Mouse (Mus musculus): ENCODE measurements around the gene Ttl. TPM values are rescaled to one million over a fixed set of nuclear protein-coding genes. Genes with fewer than 3 reads are reported as not detected.

Ttl gene
- polyA plus RNA-seq, 1 experiment, result 6.4 TPM

- Histone ChIP-seq H3K27me3 (ENCODE audit: control insufficient read depth, insufficient read depth, low read length) (no peaks in the 10 kb centered on the region), H3K4me3 (ENCODE audit: control insufficient read depth, insufficient read depth, low read length) (no peak overlapping the region), H3K36me3 (ENCODE audit: control insufficient read depth, insufficient read depth, low read length) (no peaks in the 10 kb centered on the region), H3K27ac (ENCODE audit: control insufficient read depth, insufficient read depth, low read length) (no peak overlapping the region), H3K4me1 (replicated peaks; ENCODE audit: control insufficient read depth, insufficient read depth, low read length) (peaks cover 20% of the 10 kb centered on the region)
- 5% methylated on average over 6 of the region's 6 CpGs for WGBS
- TF ChIP-seq POLR2A (IDR thresholded peaks at IDR 0.05; ENCODE audit: control insufficient read depth, extremely low read depth, insufficient read depth, low read length, poor library complexity) (no peak), CTCF (IDR thresholded peaks at IDR 0.05; ENCODE audit: borderline replicate concordance, control insufficient read depth, extremely low read depth, insufficient read depth, low read length, poor library complexity) (no peak)
- peak; percentile 27 for DNase-seq
Measured at GRCm38 (mm10) chr2:129040567-129040966, 25.2 kb upstream of the Ttl start.

DNA sequence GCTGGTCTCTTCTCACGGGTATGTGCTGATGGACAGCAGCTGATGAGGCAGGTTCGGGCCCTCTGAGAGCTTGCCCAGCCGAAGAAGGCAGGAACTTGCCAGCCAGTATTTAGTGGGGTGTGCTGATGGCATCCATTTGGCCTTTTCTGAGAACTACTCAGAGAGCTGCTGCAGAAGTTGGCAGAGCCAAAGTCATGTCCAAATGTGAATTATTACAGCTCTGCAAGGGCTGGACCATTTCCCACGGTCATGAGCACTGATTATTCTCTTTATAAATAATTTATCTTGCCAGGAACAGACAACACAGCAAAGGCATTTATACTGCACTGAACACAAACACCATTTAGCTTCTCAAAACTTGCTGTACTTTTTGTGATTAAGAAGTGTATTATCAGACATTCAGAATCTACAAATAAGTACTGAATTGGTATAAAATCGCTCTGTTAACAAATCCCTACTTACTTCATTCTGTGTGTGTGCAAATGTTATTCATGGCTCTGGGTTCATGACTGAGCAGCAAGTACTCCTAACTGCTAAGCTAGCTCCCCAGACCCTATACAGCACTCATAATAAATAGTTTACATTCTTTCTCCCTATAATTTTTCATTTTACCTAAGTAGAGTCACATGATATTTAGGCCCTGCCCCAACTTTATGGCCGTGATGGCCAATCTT lies 19.4 kb upstream of the Ttl start:
- no peaks in the 10 kb centered on the region for H3K27me3 ChIP-seq (ENCODE audit: control insufficient read depth, insufficient read depth, low read length)
- no peak overlapping the region for H3K27ac ChIP-seq (ENCODE audit: control insufficient read depth, insufficient read depth, low read length)
- no peak overlapping the region for H3K4me3 ChIP-seq (ENCODE audit: control insufficient read depth, insufficient read depth, low read length)
- no peaks in the 10 kb centered on the region for H3K36me3 ChIP-seq (ENCODE audit: control insufficient read depth, insufficient read depth, low read length)
- DNase-seq, result no peak
- TF ChIP-seq POLR2A (IDR thresholded peaks at IDR 0.05; ENCODE audit: control insufficient read depth, extremely low read depth, insufficient read depth, low read length, poor library complexity) (no peak), CTCF (IDR thresholded peaks at IDR 0.05; ENCODE audit: borderline replicate concordance, control insufficient read depth, extremely low read depth, insufficient read depth, low read length, poor library complexity) (no peak)
- no peaks in the 10 kb centered on the region for H3K4me1 ChIP-seq (replicated peaks; ENCODE audit: control insufficient read depth, insufficient read depth, low read length)
- WGBS, result 87% methylated on average over 6 of the region's 6 CpGs

- H3K27ac ChIP-seq (ENCODE audit: control insufficient read depth, insufficient read depth, low read length), result no peak overlapping the region
- H3K4me3 ChIP-seq (ENCODE audit: control insufficient read depth, insufficient read depth, low read length), result no peak overlapping the region
- no peak for TF ChIP-seq CTCF (IDR thresholded peaks at IDR 0.05; ENCODE audit: borderline replicate concordance, control insufficient read depth, extremely low read depth, insufficient read depth, low read length, poor library complexity)
- TF ChIP-seq POLR2A (IDR thresholded peaks at IDR 0.05; ENCODE audit: control insufficient read depth, extremely low read depth, insufficient read depth, low read length, poor library complexity), result no peak
- 88% methylated on average over 4 of the region's 4 CpGs for WGBS
- no peaks in the 10 kb centered on the region for H3K36me3 ChIP-seq (ENCODE audit: control insufficient read depth, insufficient read depth, low read length)
- H3K27me3 ChIP-seq (ENCODE audit: control insufficient read depth, insufficient read depth, low read length), result no peaks in the 10 kb centered on the region
- no peaks in the 10 kb centered on the region for H3K4me1 ChIP-seq (replicated peaks; ENCODE audit: control insufficient read depth, insufficient read depth, low read length)
- no peak for DNase-seq
Measured at GRCm38 (mm10) chr2:129046846-129047196, 18.9 kb upstream of the Ttl start.

- no peak within 1 kb of the TSS for H3K27ac ChIP-seq (ENCODE audit: control insufficient read depth, insufficient read depth, low read length)
- H3K27me3 ChIP-seq (ENCODE audit: control insufficient read depth, insufficient read depth, low read length), result no peaks in the 10 kb centered on the region
- no peak for TF ChIP-seq CTCF (IDR thresholded peaks at IDR 0.05; ENCODE audit: borderline replicate concordance, control insufficient read depth, extremely low read depth, insufficient read depth, low read length, poor library complexity)
- no peak for TF ChIP-seq POLR2A (IDR thresholded peaks at IDR 0.05; ENCODE audit: control insufficient read depth, extremely low read depth, insufficient read depth, low read length, poor library complexity)
- no peak within 1 kb of the TSS for H3K4me3 ChIP-seq (ENCODE audit: control insufficient read depth, insufficient read depth, low read length)
- H3K4me1 ChIP-seq (replicated peaks; ENCODE audit: control insufficient read depth, insufficient read depth, low read length), result no peaks in the 10 kb centered on the region
- DNase-seq, result no peak
- WGBS, result 91% methylated on average over 8 of the region's 8 CpGs
- H3K36me3 ChIP-seq (ENCODE audit: control insufficient read depth, insufficient read depth, low read length), result no peaks in the 10 kb centered on the region
Measured at GRCm38 (mm10) chr2:129047811-129048210, 17.9 kb upstream of the Ttl start, which contains the start of gene Vinac1. Vinac1 (minus strand) TSS chr2:129048172.

DNA sequence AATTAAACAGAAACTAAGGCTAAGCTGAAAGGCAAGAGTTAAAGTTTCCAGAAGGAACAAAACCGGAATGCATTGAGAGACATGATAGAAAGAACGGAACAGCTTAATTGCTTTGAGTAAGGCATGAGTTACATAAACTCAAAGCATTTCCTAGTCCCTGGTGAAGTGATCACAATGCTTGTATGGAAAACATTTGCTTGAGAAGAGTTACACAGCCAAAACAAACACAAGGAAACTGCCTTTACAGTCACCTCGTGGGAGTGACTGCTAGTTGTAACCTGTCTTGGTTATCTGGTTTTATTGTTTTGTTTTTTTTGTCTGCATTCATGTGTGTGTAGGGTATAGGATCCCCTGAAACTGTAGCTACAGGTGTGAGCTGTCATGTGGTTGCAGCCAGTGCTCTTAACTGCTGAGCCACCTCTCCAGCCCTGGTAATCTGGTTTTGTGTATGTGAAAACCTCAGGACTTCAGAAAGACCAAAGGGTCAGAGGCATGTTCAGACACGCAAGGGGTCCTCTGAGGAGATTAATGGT lies 13.2 kb upstream of the Ttl start:
- no peak overlapping the region for H3K4me3 ChIP-seq (ENCODE audit: control insufficient read depth, insufficient read depth, low read length)
- no peaks in the 10 kb centered on the region for H3K4me1 ChIP-seq (replicated peaks; ENCODE audit: control insufficient read depth, insufficient read depth, low read length)
- no peak overlapping the region for H3K27ac ChIP-seq (ENCODE audit: control insufficient read depth, insufficient read depth, low read length)
- no peak for TF ChIP-seq POLR2A (IDR thresholded peaks at IDR 0.05; ENCODE audit: control insufficient read depth, extremely low read depth, insufficient read depth, low read length, poor library complexity)
- DNase-seq, result no peak
- H3K36me3 ChIP-seq (ENCODE audit: control insufficient read depth, insufficient read depth, low read length), result no peaks in the 10 kb centered on the region
- WGBS, result 66% methylated on average over 4 of the region's 4 CpGs
- H3K27me3 ChIP-seq (ENCODE audit: control insufficient read depth, insufficient read depth, low read length), result no peaks in the 10 kb centered on the region

GRCm38 (mm10) chr2:129055741-129056140 lies 10.0 kb upstream of the Ttl start:
- Histone ChIP-seq H3K27ac (ENCODE audit: control insufficient read depth, insufficient read depth, low read length) (no peak overlapping the region), H3K36me3 (ENCODE audit: control insufficient read depth, insufficient read depth, low read length) (no peaks in the 10 kb centered on the region), H3K4me3 (ENCODE audit: control insufficient read depth, insufficient read depth, low read length) (no peak overlapping the region), H3K27me3 (ENCODE audit: control insufficient read depth, insufficient read depth, low read length) (no peaks in the 10 kb centered on the region), H3K4me1 (replicated peaks; ENCODE audit: control insufficient read depth, insufficient read depth, low read length) (no peaks in the 10 kb centered on the region)
- DNase-seq, result no peak
- TF ChIP-seq POLR2A (IDR thresholded peaks at IDR 0.05; ENCODE audit: control insufficient read depth, extremely low read depth, insufficient read depth, low read length, poor library complexity) (no peak), CTCF (IDR thresholded peaks at IDR 0.05; ENCODE audit: borderline replicate concordance, control insufficient read depth, extremely low read depth, insufficient read depth, low read length, poor library complexity) (no peak)
- 91% methylated on average over 6 of the region's 6 CpGs for WGBS

DNA sequence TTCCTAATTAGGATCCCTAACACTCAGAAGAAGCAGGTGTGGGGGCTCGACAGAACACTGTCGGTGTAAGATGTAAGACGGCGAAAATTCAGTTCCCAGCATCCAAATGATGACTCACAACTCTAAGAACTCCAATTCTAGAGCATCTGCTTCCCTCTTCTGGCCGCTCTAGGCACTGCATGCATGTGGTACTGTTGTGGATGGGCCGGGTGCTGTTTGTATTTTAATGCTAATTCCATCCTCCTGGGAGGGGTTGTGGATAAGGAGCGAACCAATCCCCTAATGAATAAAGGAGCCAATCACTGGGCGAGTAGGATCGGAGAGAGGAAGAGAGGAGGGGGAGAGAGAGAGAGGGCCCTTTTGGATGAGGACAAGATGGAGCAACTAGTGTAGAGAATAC lies 9.1 kb upstream of the Ttl start:
- Histone ChIP-seq H3K27ac (ENCODE audit: control insufficient read depth, insufficient read depth, low read length) (no peak overlapping the region), H3K4me1 (replicated peaks; ENCODE audit: control insufficient read depth, insufficient read depth, low read length) (no peaks in the 10 kb centered on the region), H3K36me3 (ENCODE audit: control insufficient read depth, insufficient read depth, low read length) (no peaks in the 10 kb centered on the region), H3K27me3 (ENCODE audit: control insufficient read depth, insufficient read depth, low read length) (no peaks in the 10 kb centered on the region), H3K4me3 (ENCODE audit: control insufficient read depth, insufficient read depth, low read length) (no peak overlapping the region)
- TF ChIP-seq POLR2A (IDR thresholded peaks at IDR 0.05; ENCODE audit: control insufficient read depth, extremely low read depth, insufficient read depth, low read length, poor library complexity) (no peak), CTCF (IDR thresholded peaks at IDR 0.05; ENCODE audit: borderline replicate concordance, control insufficient read depth, extremely low read depth, insufficient read depth, low read length, poor library complexity) (no peak)
- 75% methylated on average over 9 of the region's 9 CpGs for WGBS
- DNase-seq, result peak; percentile 49
